Mouse (Mus musculus) 3134 (cell line): ENCODE results near the gene Lhx8.

Experiments used
- DNase-seq: peaks from one replicate; pipeline ENCODE4 v3.0.0-alpha.2; 2011; ENCODE audit warnings: low spot score; ENCODE audit not compliant: insufficient read length; ENCODE audit errors: extremely low read depth

Lhx8 gene

GRCm38 (mm10) chr3:154327110-154327882, 3.2 kb downstream of the Lhx8 start:
- no peak for DNase-seq

- peak; percentile 37 for DNase-seq
Observed at GRCm38 (mm10) chr3:154321921-154322574, 8.4 kb downstream of the Lhx8 start.

- no peak for DNase-seq
Observed at GRCm38 (mm10) chr3:154317651-154318248, 12.7 kb downstream of the Lhx8 start.

GRCm38 (mm10) chr3:154305163-154305884, 25.1 kb downstream of the Lhx8 start:
- DNase-seq, result no peak

GRCm38 (mm10) chr3:154301102-154301501, 29.4 kb downstream of the Lhx8 start:
- DNase-seq, result no peak

- no peak for DNase-seq
Observed at GRCm38 (mm10) chr3:154300006-154300405, 30.5 kb downstream of the Lhx8 start.

- DNase-seq, result no peak
Observed at GRCm38 (mm10) chr3:154298490-154298889, 32.0 kb downstream of the Lhx8 start.

GRCm38 (mm10) chr3:154297499-154297898, 33.0 kb downstream of the Lhx8 start:
- DNase-seq, result no peak

- no peak for DNase-seq
Observed at GRCm38 (mm10) chr3:154294924-154295834, 35.3 kb downstream of the Lhx8 start.

- no peak for DNase-seq
Observed at GRCm38 (mm10) chr3:154293839-154294490, 36.5 kb downstream of the Lhx8 start.

GRCm38 (mm10) chr3:154292126-154292525, 38.3 kb downstream of the Lhx8 start:
- peak; percentile 33 for DNase-seq

- DNase-seq, result no peak
Observed at GRCm38 (mm10) chr3:154290351-154290750, 40.1 kb downstream of the Lhx8 start.

GRCm38 (mm10) chr3:154288429-154289069, 41.9 kb downstream of the Lhx8 start:
- no peak for DNase-seq

GRCm38 (mm10) chr3:154287217-154287616, 43.2 kb downstream of the Lhx8 start:
- no peak for DNase-seq

GRCm38 (mm10) chr3:154285351-154285750, 45.1 kb downstream of the Lhx8 start:
- DNase-seq, result no peak

- DNase-seq, result no peak
Observed at GRCm38 (mm10) chr3:154284260-154284659, 46.2 kb downstream of the Lhx8 start.

- DNase-seq, result no peak
Observed at GRCm38 (mm10) chr3:154274681-154275080, 55.8 kb downstream of the Lhx8 start.

- DNase-seq, result peak; percentile 50
Observed at GRCm38 (mm10) chr3:154269757-154270366, 60.6 kb downstream of the Lhx8 start.

GRCm38 (mm10) chr3:154268313-154268712, 62.1 kb downstream of the Lhx8 start:
- DNase-seq, result no peak
